Comparison of ENCODE assay signal across 7 mouse cellular contexts in the genomic region with DNA sequence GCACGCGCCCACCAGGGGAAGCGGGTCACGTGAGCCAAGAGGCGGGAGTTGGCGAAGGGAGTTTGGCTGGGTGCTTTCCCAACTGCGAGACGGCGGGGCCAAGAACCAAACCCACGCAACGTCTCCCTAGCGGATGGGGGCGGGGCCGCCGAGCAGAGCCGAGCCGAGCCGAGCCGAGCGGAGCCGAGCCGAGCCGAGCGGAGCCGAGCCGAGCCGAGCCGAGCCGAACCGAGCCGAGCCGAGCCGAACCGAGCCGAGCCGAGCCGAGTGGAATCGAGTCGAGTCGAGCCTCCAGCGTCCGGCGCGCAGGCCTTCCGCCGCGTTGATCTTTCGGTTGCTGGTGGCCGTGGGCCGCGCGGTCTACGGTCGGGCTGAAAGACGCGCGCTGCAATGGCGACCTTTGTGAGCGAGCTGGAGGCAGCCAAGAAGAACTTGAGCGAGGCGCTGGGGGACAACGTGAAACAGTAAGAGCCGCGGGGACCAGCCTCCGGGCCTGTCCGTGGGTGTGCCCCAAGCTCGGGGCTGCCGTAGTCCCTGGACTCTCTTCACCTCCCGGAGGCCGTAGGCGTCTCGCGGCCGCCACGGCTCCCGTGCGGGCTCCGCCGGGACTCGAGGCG. TPM values are rescaled to one million over a fixed set of nuclear protein-coding genes. Genes with fewer than 3 reads are reported as not detected.
DNase-seq lines count a peak whose midpoint lies in the region; ATAC-seq lines count a peak whose summit lies in the region.

A gene (plus strand): TSS at position 85 of the 617 bp plus-strand sequence.

- H3K4me1 ChIP-seq in embryonic facial prominence, embryonic 10.5 days = peaks cover 23% of the 10 kb centered on the region
- peaks cover 8% of the 10 kb centered on the region for H3K4me1 ChIP-seq in limb, embryonic 11.5 days (ENCODE audit: control insufficient read depth, insufficient read depth, low read length)
- peaks cover 16% of the 10 kb centered on the region for H3K4me1 ChIP-seq in midbrain, embryonic 14.5 days (ENCODE audit: control insufficient read depth, insufficient read depth, low read length)

- no peaks in the 10 kb centered on the region for H3K9me3 ChIP-seq in embryonic facial prominence, embryonic 10.5 days
- H3K9me3 ChIP-seq in limb, embryonic 11.5 days (ENCODE audit: control insufficient read depth, low read length) = no peaks in the 10 kb centered on the region
- no peaks in the 10 kb centered on the region for H3K9me3 ChIP-seq in midbrain, embryonic 14.5 days (ENCODE audit: control insufficient read depth, low read length)

- peak within 1 kb of the TSS; percentile 84 for H3K9ac ChIP-seq in limb, embryonic 11.5 days (ENCODE audit: low read length)
- H3K9ac ChIP-seq in midbrain, embryonic 14.5 days (replicated peaks; ENCODE audit: low read length) = peak within 1 kb of the TSS; percentile 96

- H3K27ac ChIP-seq in embryonic facial prominence, embryonic 10.5 days (replicated peaks) = peak within 1 kb of the TSS; percentile 97
- peak within 1 kb of the TSS; percentile 76 for H3K27ac ChIP-seq in limb, embryonic 11.5 days (replicated peaks; ENCODE audit: low read depth, low read length)
- peak within 1 kb of the TSS; percentile 92 for H3K27ac ChIP-seq in midbrain, embryonic 14.5 days (replicated peaks; ENCODE audit: low read depth, low read length)

- peak within 1 kb of the TSS; percentile 81 for H3K4me2 ChIP-seq in limb, embryonic 11.5 days (ENCODE audit: low read depth, severe bottlenecking)
- H3K4me2 ChIP-seq in midbrain, embryonic 14.5 days (ENCODE audit: low read length) = peak within 1 kb of the TSS; percentile 54

- H3K27me3 ChIP-seq in embryonic facial prominence, embryonic 10.5 days (replicated peaks; ENCODE audit: low read depth, poor library complexity, severe bottlenecking) = no peaks in the 10 kb centered on the region
- no peaks in the 10 kb centered on the region for H3K27me3 ChIP-seq in limb, embryonic 11.5 days (ENCODE audit: control insufficient read depth, insufficient read depth, low read length)
- H3K27me3 ChIP-seq in midbrain, embryonic 14.5 days (ENCODE audit: control insufficient read depth, insufficient read depth, low read length) = no peaks in the 10 kb centered on the region

- WGBS in embryonic facial prominence, embryonic 10.5 days = under 1% methylated on average over 81 of the region's 81 CpGs
- WGBS in limb, embryonic 11.5 days = under 1% methylated on average over 71 of the region's 81 CpGs
- WGBS in midbrain, embryonic 14.5 days = under 1% methylated on average over 75 of the region's 81 CpGs

- H3K4me3 ChIP-seq in embryonic facial prominence, embryonic 10.5 days = peak within 1 kb of the TSS; percentile 97
- H3K4me3 ChIP-seq in limb, embryonic 11.5 days (ENCODE audit: low read depth, low read length) = peak within 1 kb of the TSS; percentile 65
- peak within 1 kb of the TSS; percentile 96 for H3K4me3 ChIP-seq in midbrain, embryonic 14.5 days (replicated peaks; ENCODE audit: low read depth, low read length)

- ATAC-seq in granulocyte monocyte progenitor cell, adult 5-6 weeks (replicated peaks; ENCODE audit: poor library complexity, severe bottlenecking) = peak; percentile 77
- peak; percentile 90 for ATAC-seq in limb, embryonic 11.5 days (ENCODE audit: insufficient number of reproducible peaks, low FRiP score, low TSS enrichment, low read depth)
- peak; percentile 94 for ATAC-seq in midbrain, embryonic 14.5 days (ENCODE audit: low FRiP score, low TSS enrichment)

- peak; percentile 94 for DNase-seq in adrenal gland, postnatal 10 days
- DNase-seq in embryonic facial prominence, embryonic 10.5 days (ENCODE audit: low spot score) = peak; percentile 96
- peak; percentile 96 for DNase-seq in kidney, adult 18-20 months
- DNase-seq in limb, embryonic 11.5 days (ENCODE audit: low spot score) = peak; percentile 97
- DNase-seq in midbrain, embryonic 14.5 days = peak; percentile 96
- peak; percentile 86 to 91 for DNase-seq in spleen, adult 18-20 months

- H3K36me3 ChIP-seq in embryonic facial prominence, embryonic 10.5 days (replicated peaks) = peaks cover 27% of the 10 kb centered on the region
- peaks cover 5% of the 10 kb centered on the region for H3K36me3 ChIP-seq in limb, embryonic 11.5 days (ENCODE audit: control insufficient read depth, insufficient read depth, low read length)
- H3K36me3 ChIP-seq in midbrain, embryonic 14.5 days (ENCODE audit: control insufficient read depth, insufficient read depth, low read length) = peaks cover 20% of the 10 kb centered on the region

RNA-seq across cellular contexts. Expression of the gene that starts here (rescaled TPM):
- 10 to 100 TPM; 18.4 to 19.1 TPM for total RNA-seq in adrenal gland, postnatal 10 days (2021)
- 62.9 and 64.6 TPM in 2 replicates for polyA plus RNA-seq in embryonic facial prominence, embryonic 10.5 days (2016; fragmentation: Nextera tagmentation; extraction: Ambion mirVana)
- total RNA-seq in granulocyte monocyte progenitor cell, adult 5-6 weeks (2014; fragmentation: Nextera tagmentation) = 36.2 and 43.9 TPM in 2 replicates
- 45.4 and 45.9 TPM in 2 replicates for total RNA-seq in granulocyte monocyte progenitor cell, adult 5-6 weeks (2017)
- 67.8 and 68.1 TPM in 2 replicates for polyA plus RNA-seq in limb, embryonic 11.5 days (2014; fragmentation: Nextera tagmentation; extraction: Ambion mirVana)
- polyA plus RNA-seq in midbrain, embryonic 14.5 days (2014; fragmentation: Nextera tagmentation; extraction: Ambion mirVana) = 94.3 and 99.7 TPM in 2 replicates

Comparison
In these comparisons a context has a peak if more than half of its experiments do, and no peak if none do; other contexts are left out.
1. Peak in every context shown above with its lines: DNase-seq, ATAC-seq, H3K4me3 ChIP-seq and H3K27ac ChIP-seq.